Mouse (Mus musculus) neural tube, embryonic 10.5 days (tissue): ENCODE results near the gene 2310011J03Rik.

Experiments used
- DNase-seq: peaks from one replicate; pipeline ENCODE4 v3.0.0-alpha.2; 2017; ENCODE audit warnings: low spot score; ENCODE audit errors: extremely low spot score

2310011J03Rik gene

GRCm38 (mm10) chr10:80341491-80342304 lies 21.4 kb upstream of the 2310011J03Rik start:
- peak; percentile 36 for DNase-seq

- DNase-seq, result peak; percentile 41
These were observed 20.7 kb upstream of the 2310011J03Rik start for GRCm38 (mm10) chr10:80341026-80341425.

GRCm38 (mm10) chr10:80339941-80340750 lies 19.8 kb upstream of the 2310011J03Rik start:
- DNase-seq, result peak; percentile 93

GRCm38 (mm10) chr10:80336263-80336662 lies 15.9 kb upstream of the 2310011J03Rik start:
- DNase-seq, result no peak

GRCm38 (mm10) chr10:80332525-80332989 lies 12.2 kb upstream of the 2310011J03Rik start:
- no peak for DNase-seq

- DNase-seq, result no peak
These were observed 11.5 kb upstream of the 2310011J03Rik start for GRCm38 (mm10) chr10:80331636-80332524.

GRCm38 (mm10) chr10:80330888-80331287 lies 10.6 kb upstream of the 2310011J03Rik start:
- DNase-seq, result no peak

- DNase-seq, result no peak
These were observed 9.7 kb upstream of the 2310011J03Rik start for GRCm38 (mm10) chr10:80330084-80330483.

GRCm38 (mm10) chr10:80329273-80330081 lies 9.1 kb upstream of the 2310011J03Rik start, which contains the start of the genes Pcsk4 and Reep6:
TSS of gene Pcsk4 (minus strand) at chr10:80329498.
TSS of gene Reep6 (plus strand) at chr10:80329953.
- DNase-seq, result peak; percentile 96

GRCm38 (mm10) chr10:80325045-80325444 lies 4.7 kb upstream of the 2310011J03Rik start:
- DNase-seq, result no peak

- no peak for DNase-seq
These were observed 4.0 kb upstream of the 2310011J03Rik start for GRCm38 (mm10) chr10:80324120-80325037.

GRCm38 (mm10) chr10:80323261-80324119 lies 3.2 kb upstream of the 2310011J03Rik start:
- peak; percentile 64 for DNase-seq

- peak; percentile 47 for DNase-seq
These were observed 2.5 kb upstream of the 2310011J03Rik start for GRCm38 (mm10) chr10:80322811-80323211.

- DNase-seq, result no peak
These were observed 1.6 kb upstream of the 2310011J03Rik start for GRCm38 (mm10) chr10:80321670-80322581.

GRCm38 (mm10) chr10:80321014-80321669 lies 805 bp upstream of the 2310011J03Rik start:
- no peak for DNase-seq

- DNase-seq, result no peak
These were observed 3.3 kb downstream of the 2310011J03Rik start for GRCm38 (mm10) chr10:80317011-80317410.
